Mouse (Mus musculus) cerebellum, postnatal 14 days (tissue): ENCODE measurements around the gene Prss40.

Source experiments
- DNase-seq, 2 experiments: peaks; one replicate each; pipeline ENCODE4 v3.0.0; 2021; ENCODE audit warnings: mixed read lengths in 2 of 2

The Prss40 gene

DNA sequence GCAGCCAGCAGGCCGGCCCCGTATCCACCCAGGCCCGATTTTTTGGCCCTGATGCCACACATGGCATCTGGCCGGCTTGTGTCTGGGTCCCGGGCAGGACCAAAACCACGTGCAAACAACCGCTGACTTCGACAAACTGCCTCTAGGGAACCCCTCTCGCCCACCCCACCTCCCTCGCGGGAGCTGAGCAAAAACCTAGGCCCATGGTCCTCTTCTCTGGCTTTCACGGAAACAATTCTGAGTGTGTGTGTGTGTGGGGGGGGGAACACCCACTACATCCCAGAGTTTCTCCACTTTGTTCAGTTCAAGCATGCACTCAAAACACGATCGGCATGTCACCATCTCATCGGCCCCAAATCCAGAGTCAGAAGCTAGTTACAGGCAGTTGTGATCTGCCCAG is at the start of gene Prss40:
Prss40 (minus strand) TSS at position 101 of the 400 bp plus-strand sequence.
- no peak for DNase-seq

DNA sequence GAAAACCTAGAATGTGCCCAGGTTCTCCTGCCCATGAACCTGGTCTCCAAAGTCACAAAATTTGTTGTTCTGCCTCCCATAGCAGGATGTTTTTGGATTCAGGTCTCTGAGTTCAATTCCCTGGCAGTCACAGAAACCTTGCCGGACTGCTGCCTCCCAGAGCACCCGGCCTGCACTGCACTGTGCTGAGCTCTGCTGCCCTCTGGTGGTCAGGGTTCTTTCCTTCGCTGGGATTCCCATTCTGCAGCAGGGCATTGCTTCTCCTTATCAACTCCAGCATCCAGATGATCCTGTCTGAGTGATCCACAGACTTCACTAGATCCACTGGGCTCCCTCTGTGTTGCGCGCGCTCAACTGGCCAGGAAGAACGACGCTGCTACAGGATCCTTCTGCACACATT is 41.6 kb upstream of the Prss40 start:
- peak; percentile 90 to 94 for DNase-seq

DNA sequence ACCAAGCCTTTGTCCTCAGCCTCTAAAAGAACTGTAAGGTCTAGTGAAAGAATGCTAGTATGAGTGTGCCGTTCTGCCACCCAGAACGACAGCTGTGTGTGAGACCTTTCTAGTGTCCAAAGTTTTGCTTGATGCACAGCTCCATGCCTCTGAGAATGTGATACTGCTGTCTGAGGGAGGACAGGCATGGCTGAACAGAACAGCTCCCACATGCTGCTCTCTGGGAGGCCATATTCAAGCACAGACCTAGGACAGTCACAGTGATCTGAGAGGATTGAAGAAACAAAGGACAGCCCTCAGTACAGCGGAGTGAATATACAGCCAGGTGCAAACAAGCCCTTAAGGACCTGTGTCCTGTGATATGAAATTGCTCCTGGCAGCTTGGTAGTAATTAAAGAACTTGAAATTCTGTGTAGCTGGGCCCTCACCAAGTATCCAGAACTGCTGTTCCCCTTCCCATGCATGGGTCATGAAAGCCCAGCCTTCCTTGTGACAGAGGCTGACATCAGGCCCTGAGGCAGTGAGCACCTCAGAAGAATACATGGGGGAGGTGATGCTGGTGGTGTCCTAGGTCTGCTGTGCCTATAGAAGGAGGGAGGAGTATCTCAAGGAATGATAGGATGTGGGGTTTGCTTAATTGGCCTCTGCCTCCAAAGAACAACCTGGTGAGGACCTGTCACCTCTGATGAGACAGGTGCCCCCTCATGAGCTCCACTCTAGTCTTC is 40.7 kb upstream of the Prss40 start:
- no peak for DNase-seq

- peak in 1 of 2 experiments; percentile 38 for DNase-seq
Observed at GRCm38 (mm10) chr1:34600000-34600399, 39.3 kb upstream of the Prss40 start.

GRCm38 (mm10) chr1:34587298-34588096 is 26.8 kb upstream of the Prss40 start:
- DNase-seq: no peak

GRCm38 (mm10) chr1:34584736-34585135 is 24.0 kb upstream of the Prss40 start:
- DNase-seq: peak; percentile 70 to 75

DNA sequence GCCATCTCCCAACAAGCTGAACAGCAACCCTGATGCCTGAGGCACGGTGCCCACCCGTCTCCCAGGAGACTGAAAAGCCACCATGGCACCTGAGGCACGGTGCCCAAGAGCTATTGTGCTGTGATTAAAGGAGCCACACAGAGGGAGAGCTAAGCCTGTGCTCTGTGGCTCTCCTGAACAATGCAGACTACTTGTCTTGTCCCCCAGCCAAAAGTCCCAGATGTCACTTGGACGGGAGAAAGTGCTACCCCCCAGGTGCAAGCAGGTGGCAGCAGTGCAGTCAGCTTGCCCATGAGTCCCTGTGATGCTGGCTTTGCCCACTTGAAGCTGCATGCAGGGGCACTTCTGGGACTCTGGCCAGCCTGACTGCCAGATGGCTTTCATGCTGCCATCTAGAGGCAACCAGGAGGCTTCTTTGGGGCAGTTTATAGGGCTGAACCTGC is 23.1 kb upstream of the Prss40 start:
- DNase-seq: peak; percentile 99

DNA sequence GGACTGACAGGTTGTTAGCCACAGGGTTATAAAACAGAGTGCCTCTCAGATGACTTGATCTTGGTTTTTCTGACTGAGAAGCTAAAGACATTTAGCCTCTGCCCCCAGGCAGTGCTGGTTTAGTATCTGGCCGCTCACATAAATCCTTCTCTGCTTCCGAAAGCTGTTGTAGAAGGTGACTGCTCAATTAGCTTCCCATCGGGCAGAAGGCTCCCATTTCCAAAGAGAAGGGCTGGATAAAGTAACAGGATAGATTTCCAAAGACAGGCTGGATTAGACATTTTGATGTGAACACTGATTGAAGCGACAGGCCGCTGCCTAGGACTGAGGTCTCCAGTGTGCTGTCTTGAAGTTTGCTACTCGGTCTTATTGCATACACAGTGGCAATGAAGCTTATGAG is 21.5 kb upstream of the Prss40 start:
- peak in 1 of 2 experiments; percentile 50 for DNase-seq

GRCm38 (mm10) chr1:34579782-34580356 is 19.1 kb upstream of the Prss40 start:
- DNase-seq: peak in 1 of 2 experiments; percentile 64

DNA sequence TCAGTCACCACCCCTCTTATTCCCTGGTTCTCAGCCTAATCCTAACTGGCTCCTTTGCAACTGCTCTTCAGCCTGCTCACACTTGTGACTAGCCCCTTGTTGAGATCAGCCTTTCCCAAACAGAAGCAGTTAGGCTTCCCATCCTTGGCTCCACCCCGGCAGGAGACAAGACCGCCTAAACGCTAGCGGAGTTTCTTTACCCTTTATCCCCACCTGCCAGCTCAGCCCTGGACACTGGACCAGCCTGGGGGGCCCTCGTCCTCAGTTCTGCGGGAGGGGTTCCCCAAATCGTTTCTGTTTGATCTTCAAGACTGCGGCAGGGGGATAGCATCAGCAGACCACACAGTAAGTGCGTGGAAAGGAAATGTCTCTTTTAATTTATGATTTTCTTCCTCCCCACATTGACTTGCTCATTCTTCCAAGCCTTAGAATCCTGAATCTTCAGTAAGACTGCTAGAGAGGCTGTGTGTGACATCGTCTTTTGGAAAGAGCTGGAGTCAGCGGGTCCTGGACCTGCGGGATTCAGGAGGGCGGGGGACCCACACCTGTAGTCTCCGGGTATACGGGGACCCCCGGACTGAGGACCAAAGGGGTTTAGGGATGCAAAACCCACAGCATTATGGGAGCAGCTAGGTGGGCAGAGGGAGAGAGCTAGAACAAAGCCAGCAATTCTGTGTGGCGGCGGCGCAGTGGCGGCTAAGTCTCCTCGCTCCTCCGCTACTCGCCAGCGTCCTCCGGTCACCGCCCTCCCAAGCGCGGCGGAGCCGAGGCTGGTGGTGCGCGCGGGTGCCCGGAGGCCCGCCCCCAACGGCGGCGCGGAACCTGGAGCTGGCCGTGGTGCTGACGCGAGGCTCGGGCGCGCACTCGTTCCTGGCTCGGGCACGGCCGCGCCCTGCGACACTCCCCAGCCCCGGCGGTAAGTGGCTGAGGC is 18.4 kb upstream of the Prss40 start, which contains the start of gene Amer3:
Amer3 (plus strand) TSS at position 807 of the 931 bp plus-strand sequence.
- DNase-seq: peak; percentile 91 to 95

- DNase-seq: no peak
Observed at GRCm38 (mm10) chr1:34573221-34573620, 12.5 kb upstream of the Prss40 start.

- DNase-seq: peak; percentile 34
Observed at GRCm38 (mm10) chr1:34571431-34571830, 10.7 kb upstream of the Prss40 start.

GRCm38 (mm10) chr1:34569876-34570275 is 9.1 kb upstream of the Prss40 start:
- no peak for DNase-seq

DNA sequence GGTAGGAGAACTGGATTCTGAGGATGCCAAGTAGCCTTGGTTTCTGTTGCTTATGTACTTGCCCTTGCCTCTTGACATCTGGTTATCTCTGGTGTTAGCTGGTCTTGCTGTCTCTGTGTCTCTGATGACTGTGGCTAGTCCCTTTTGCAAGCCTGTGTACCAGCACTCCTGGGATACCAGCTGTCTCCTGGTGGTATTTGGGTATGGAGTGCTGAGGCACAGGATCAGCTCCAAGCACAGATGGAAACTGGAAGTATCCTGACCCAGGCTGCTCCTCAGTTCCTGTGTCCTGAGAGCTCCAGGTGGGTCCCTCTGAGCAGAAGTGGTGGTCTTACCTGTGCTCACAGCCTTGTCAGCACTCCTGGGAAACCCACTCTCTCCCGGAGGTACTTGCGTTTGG is 7.4 kb upstream of the Prss40 start:
- DNase-seq: no peak

DNA sequence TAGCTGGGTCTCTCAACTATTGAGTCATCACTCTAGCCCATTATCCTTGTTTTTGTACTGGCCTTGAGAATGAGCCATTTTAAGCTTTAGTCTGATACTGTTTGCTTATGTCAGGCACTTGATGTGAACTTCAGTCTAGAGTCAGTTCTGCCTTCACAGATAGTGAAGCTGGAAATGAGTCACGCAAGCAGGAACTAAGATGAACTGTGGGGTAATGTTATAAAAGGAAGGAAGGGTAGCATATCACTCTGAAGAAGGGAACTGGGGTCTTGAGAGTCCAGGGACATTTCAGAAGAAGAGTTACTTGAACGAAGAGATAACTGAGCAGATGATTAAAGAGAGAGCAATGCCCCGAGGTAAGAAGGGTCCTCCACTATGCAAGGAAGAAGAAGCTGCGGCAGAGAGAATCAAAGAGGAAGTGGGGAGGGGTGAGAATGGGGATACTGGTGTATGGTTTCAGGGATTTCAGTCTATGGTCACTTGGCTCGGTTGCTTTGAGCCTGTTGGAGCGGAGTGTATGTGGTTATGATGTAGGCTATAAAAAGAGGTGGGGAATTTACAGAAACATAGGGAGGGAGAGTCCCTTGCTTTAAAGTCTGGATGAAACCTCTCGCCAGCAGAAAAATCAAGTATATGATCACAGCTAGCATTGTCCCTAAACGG is 3.8 kb upstream of the Prss40 start:
- no peak for DNase-seq

DNA sequence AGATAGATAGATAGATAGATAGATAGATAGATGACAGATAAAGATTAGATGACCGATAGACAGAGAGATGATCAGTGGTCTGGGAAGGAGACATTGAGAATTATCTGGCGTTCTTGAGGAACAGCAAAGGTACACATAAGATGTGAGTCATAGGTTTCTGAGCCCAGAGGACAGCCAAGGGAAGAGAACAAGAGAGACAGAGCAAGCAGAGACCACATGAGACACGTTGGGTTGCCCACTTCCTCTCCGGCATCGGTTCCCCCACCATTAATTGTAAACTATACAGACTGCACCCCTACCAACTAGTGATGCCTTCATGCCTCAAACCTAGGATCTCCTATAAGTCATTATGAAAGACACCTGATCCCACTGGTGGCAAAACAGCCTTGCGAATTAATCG is 6.5 kb downstream of the Prss40 start:
- DNase-seq: no peak

- no peak for DNase-seq
Observed at GRCm38 (mm10) chr1:34553690-34554089, 7.1 kb downstream of the Prss40 start.

DNA sequence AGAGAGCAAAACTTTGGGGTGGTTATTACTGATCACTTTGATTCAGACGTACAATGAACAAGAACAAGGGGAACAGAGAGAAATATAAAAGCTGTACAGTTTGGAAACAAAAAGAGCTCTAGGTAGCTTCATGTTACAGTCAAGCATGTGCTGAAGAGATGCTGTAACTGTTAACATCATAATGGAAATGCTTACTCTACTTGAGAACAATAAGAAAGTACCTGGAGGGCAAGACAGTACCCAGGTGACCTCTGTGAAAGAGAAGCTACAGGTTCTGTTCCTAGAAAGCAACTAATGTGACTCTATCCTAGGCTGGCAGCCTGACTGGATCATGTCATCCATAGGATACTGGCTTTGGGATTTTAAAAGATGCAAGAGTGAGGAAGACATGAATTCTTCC is 13.7 kb downstream of the Prss40 start:
- no peak for DNase-seq

- DNase-seq: peak in 1 of 2 experiments; percentile 26
Observed at GRCm38 (mm10) chr1:34536767-34537485, 23.8 kb downstream of the Prss40 start.

DNA sequence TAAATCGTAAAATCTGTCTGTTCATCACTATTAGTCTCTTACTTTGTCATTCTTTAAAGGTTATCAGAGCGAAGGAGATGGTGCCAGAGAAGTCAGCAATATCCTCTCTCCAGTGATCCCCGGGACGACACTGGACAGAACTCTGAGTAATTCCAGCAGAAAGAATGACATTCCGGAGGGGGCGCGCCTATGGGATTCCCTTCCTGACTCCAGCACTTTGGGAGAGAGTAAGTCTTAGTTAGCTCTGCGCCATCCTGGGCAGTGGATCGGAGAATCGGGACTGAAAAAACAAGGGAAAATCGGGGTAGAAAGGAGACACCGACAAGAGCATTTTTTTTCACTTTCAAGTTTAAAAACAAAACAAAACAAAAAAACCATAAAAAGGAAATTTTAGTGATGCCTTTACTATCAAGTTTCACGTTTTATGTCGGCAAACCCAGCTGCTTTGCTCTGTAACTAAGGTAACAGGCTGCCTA is 24.4 kb downstream of the Prss40 start:
- DNase-seq: peak in 1 of 2 experiments; percentile 20
